Mouse (Mus musculus) hindbrain, postnatal 0 days (tissue): ENCODE measurements around the gene Adar. TPM values are rescaled to one million over a fixed set of nuclear protein-coding genes. Genes with fewer than 3 reads are reported as not detected.

Experiments
- ATAC-seq: fragments of 200-750 bp; cut with Nextera tagmentation; 2 replicates; pipeline ENCODE4 v1.8.0; 2017; ENCODE audit warnings: mild to moderate bottlenecking, moderate TSS enrichment, moderate library complexity
- DNase-seq: peaks from one replicate; pipeline ENCODE4 v3.0.0-alpha.2; 2015; ENCODE audit warnings: low spot score
- H3K27ac ChIP-seq: fragments of 300-500 bp; sonication (generic); 2 replicates; pipeline ENCODE4 v1.5.1; 2014; ENCODE audit warnings: mild to moderate bottlenecking
- H3K27me3 ChIP-seq: fragments of 300-500 bp; sonication (generic); 2 replicates; pipeline ENCODE4 v1.6.1; 2014; ENCODE audit warnings: low read length, mixed read lengths; ENCODE audit not compliant: insufficient read depth
- H3K36me3 ChIP-seq: fragments of 300-500 bp; sonication (generic); 2 replicates; pipeline ENCODE4 v1.6.1; 2014; ENCODE audit warnings: low read length, mixed read lengths; ENCODE audit not compliant: insufficient read depth
- H3K4me1 ChIP-seq: fragments of 300-500 bp; sonication (generic); 2 replicates; pipeline ENCODE4 v1.6.1; 2014; ENCODE audit warnings: antibody characterized with exemption, low read length, mixed read lengths; ENCODE audit not compliant: insufficient read depth
- H3K4me2 ChIP-seq: fragments of 300-500 bp; sonication (generic); 2 replicates; pipeline ENCODE4 v1.6.1; 2014; ENCODE audit warnings: low read depth, mild to moderate bottlenecking, low read length, moderate library complexity, mixed read lengths
- H3K4me3 ChIP-seq: fragments of 300-500 bp; sonication (generic); 2 replicates; pipeline ENCODE4 v1.5.1; 2014; ENCODE audit warnings: low read length
- H3K9ac ChIP-seq: fragments of 300-500 bp; sonication (generic); replicated peaks from 2 replicates; pipeline ENCODE4 v1.6.1; 2014; ENCODE audit warnings: mild to moderate bottlenecking, low read length, moderate library complexity, mixed read lengths
- H3K9me3 ChIP-seq: fragments of 300-500 bp; sonication (generic); 2 replicates; pipeline ENCODE4 v1.6.1; 2016; ENCODE audit warnings: low read length, mixed read lengths
- CTCF ChIP-seq: IDR thresholded peaks from 2 replicates; pipeline ENCODE4 v1.5.1; 2016; ENCODE audit warnings: antibody characterized with exemption, control low read depth, low read depth
- WGBS: fragments of 180-500 bp; shearing (Covaris S2); extraction: QIAGEN DNeasy Blood & Tissue Kit; methylation state at CpG from one replicate; pipeline ENCODE4 v1.1.7; 2014; 5-methylcytosine and 5-hydroxymethylcytosine counted together
- polyA plus RNA-seq: library from polyadenylated mRNA; unstranded; fragments of >200 nt; fragmentation: Nextera tagmentation; extraction: Ambion mirVana; gene quantifications from 2 replicates; pipeline ENCODE4 v1.2.1, GENCODE M21; 2015
- total RNA-seq: library from RNA; depleted of rRNA; stranded (reverse); fragments of >200 nt; gene quantifications from 2 replicates; pipeline ENCODE4 v1.2.3, GENCODE M21; 2014

The Adar gene
- total and polyA plus RNA-seq, 2 experiments from 2014 or later, result 17.3 to 78.0 TPM

DNA sequence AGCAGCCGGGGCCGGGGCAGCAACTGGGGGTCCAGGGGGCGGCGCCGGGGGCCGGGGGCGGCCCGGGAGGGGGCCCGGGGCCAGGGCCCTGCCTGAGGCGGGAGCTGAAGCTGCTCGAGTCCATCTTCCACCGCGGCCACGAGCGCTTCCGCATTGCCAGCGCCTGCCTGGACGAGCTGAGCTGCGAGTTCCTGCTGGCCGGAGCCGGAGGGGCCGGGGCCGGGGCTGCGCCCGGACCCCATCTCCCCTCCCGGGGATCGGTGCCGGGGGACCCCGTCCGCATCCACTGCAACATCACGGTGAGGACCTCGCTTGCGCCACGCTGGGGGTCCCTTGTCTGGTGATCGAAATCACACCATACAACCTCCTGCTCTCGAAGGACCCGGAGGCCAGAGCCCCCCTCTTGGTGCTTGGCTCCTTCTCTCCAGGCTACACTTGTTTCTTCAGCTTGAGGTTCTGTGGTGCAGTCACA, 59.0 kb downstream of the Adar start:
- Histone ChIP-seq H3K27me3 (no peaks in the 10 kb centered on the region), H3K9me3 (no peaks in the 10 kb centered on the region), H3K36me3 (peaks cover 24% of the 10 kb centered on the region), H3K27ac (peak overlapping the region; percentile 96), H3K4me1 (peaks cover 21% of the 10 kb centered on the region), H3K4me2 (peak overlapping the region; percentile 66), H3K9ac (peak overlapping the region; percentile 98), H3K4me3 (peak overlapping the region; percentile 73)
- TF ChIP-seq CTCF, result no peak
- ATAC-seq, result no peak; the same call in 1 of the 2 replicates
- peak; percentile 36 for DNase-seq
- 0% methylated on average over 29 of the region's 37 CpGs for WGBS

DNA sequence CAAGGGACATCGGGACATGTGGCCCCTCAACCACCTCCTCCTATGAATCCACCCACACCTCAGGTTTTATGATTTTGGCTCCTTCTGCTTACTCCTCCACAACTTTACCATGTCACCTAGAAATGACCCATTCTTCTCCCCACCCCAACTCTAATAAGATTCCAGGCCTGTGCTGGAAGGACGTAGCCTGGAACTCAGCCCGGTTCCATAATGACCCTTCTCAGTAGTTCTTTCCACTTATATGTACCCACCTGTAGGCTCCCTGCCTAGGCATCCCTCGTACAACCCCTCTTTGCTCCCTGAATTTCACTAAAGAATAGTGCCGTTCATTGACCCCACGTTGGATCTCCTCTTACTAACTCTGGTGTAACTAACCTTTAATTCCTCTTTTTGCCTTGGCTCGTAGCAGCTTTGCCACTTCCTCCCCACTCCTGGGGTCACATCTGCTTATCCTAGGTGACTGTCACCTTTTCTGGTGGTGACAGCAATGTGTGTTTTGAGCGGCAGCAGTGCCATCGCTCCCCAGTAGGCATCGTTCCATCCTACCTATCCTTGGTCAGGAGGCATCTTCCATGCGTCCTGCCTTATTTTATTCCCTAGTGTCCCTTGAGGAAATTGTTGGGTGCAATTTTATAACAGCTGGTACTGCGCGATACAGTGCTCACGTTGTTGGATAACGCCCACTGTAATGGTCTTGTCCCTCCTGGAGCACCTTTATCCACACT, 59.6 kb downstream of the Adar start:
- H3K9me3 ChIP-seq, result no peaks in the 10 kb centered on the region
- H3K27me3 ChIP-seq, result no peaks in the 10 kb centered on the region
- DNase-seq (no peak), ATAC-seq (no peak)
- H3K4me1 ChIP-seq, result peaks cover 21% of the 10 kb centered on the region
- TF ChIP-seq CTCF, result no peak
- H3K4me2 ChIP-seq, result peak overlapping the region; percentile 66
- peak overlapping the region; percentile 73 for H3K4me3 ChIP-seq
- H3K36me3 ChIP-seq, result peaks cover 30% of the 10 kb centered on the region
- peak overlapping the region; percentile 98 for H3K9ac ChIP-seq
- H3K27ac ChIP-seq, result peak overlapping the region; percentile 96
- 44% methylated on average over 15 of the region's 15 CpGs for WGBS

DNA sequence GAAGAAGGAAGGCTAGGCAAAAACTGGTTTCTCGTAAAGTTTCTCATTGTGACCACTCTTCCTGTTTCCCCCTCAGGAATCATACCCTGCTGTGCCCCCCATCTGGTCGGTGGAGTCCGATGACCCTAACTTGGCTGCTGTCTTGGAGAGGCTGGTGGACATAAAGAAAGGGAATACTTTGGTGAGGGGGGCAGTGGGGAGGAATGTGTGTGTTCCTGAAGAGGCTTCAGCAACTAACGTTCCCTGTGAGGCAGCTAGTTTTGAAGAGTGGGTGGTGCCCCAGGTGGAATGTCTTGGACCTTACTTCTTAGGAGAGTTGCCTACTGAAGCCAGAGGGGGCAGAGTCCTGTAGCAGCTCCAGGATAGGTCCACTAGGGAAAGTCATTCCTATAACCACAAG, 61.2 kb downstream of the Adar start:
- no peak for ATAC-seq
- Histone ChIP-seq H3K4me1 (peaks cover 21% of the 10 kb centered on the region), H3K4me3 (no peak overlapping the region), H3K9me3 (no peaks in the 10 kb centered on the region), H3K27ac (no peak overlapping the region), H3K27me3 (no peaks in the 10 kb centered on the region), H3K9ac (peak overlapping the region; percentile 98; the same call in 1 of the 2 replicates), H3K36me3 (peaks cover 46% of the 10 kb centered on the region), H3K4me2 (0 out of 2 replicates have a peak overlapping the region, but pooled peaks have one; percentile 66)
- WGBS, result 74% methylated on average over 4 of the region's 4 CpGs
- no peak for TF ChIP-seq CTCF
- DNase-seq, result no peak

DNA sequence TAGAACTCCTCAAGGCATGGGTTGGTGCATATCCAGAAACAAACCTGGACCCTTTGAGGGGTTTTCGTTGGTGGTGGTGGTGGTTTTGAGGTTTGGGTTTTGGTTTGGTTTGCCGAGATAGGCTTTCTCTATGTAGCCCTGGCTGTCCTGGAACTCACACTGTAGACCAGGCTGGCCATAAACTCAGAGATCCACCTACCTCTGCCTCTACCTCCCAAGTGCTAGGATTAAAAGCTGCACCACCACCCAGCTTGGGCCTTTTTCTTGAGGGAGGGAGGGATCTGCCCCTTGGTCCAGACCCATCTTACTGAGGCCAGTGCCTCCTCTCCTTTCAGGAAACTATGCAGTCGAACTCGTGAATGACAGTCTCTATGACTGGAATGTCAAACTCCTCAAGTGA, 65.3 kb downstream of the Adar start:
- ATAC-seq (no peak), DNase-seq (no peak)
- Histone ChIP-seq H3K4me2 (no peak overlapping the region), H3K36me3 (peaks cover 68% of the 10 kb centered on the region), H3K27ac (no peak overlapping the region), H3K9ac (no peak overlapping the region), H3K4me3 (no peak overlapping the region), H3K9me3 (no peaks in the 10 kb centered on the region), H3K4me1 (peaks cover 6% of the 10 kb centered on the region; the same call in 1 of the 2 replicates), H3K27me3 (no peaks in the 10 kb centered on the region)
- WGBS, result 85% methylated on average over 4 of the region's 4 CpGs
- TF ChIP-seq CTCF, result no peak

DNA sequence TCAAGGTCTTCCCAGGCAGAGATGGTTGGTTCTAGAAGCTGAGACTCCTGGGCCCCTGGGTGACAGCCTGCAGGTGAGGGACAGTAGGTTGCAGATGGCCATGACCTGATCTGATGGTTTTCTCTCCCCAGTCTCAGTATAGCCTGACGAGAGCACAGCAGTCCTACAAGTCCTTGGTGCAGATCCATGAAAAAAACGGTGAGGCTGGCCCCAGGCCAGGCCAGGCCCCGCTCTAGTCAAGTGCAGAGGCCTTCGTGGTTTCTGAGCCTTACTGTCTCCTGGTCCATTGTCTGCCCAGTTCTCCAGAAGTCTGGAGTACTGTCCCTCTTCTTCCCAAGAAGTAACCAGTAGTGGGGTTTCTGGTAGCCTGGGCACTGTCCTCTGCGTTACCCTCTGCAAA, 66.8 kb downstream of the Adar start:
- Histone ChIP-seq H3K27me3 (no peaks in the 10 kb centered on the region), H3K9me3 (no peaks in the 10 kb centered on the region), H3K36me3 (peaks cover 64% of the 10 kb centered on the region), H3K4me3 (no peak overlapping the region), H3K4me2 (no peak overlapping the region), H3K27ac (no peak overlapping the region), H3K4me1 (no peaks in the 10 kb centered on the region), H3K9ac (no peak overlapping the region)
- DNase-seq (no peak), ATAC-seq (no peak)
- 63% methylated on average over 5 of the region's 5 CpGs for WGBS
- no peak for TF ChIP-seq CTCF

DNA sequence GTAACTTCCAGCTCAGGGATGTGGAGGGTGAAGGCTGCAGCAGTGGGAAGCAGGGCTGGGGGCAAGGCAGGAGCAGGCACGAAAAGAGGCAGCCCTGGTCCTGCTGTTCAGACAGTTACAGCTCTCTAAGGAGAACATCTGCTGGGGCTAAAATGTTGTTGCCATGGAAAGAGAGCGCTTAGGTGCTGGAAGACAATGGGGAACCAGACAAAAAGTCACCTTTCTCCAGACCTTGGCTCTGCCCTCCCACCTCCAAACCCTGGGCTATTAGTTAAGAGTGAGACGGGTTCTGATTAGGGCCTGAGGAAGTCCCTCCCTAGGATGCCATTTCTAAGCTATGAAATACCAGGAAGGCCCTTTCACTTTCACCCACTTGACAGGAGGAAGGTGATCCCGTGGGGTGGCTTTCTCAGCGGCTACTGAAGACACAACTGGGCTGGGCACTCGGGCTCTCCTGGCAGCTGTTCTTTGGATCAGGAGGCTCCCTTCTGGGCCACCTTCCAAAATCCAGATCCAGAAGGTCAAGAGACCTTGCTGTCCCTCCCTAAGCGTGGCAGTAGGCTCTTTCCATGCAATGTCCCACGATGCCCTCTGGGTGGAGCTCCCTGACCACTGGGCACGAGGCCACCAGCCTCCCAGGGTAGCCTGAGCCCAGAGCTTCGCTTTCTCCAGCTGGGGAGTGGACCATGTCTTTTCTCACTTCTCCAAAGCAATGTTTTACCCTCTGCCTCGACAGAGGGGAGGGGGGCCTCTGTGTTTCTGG, 70.3 kb downstream of the Adar start:
- no peaks in the 10 kb centered on the region for H3K4me1 ChIP-seq
- no peaks in the 10 kb centered on the region for H3K27me3 ChIP-seq
- peak; percentile 87 for TF ChIP-seq CTCF
- H3K9me3 ChIP-seq, result no peaks in the 10 kb centered on the region
- 0 out of 2 replicates have a peak overlapping the region, but pooled peaks have one; percentile 8 for H3K27ac ChIP-seq
- no peak overlapping the region for H3K4me3 ChIP-seq
- H3K36me3 ChIP-seq, result peaks cover 30% of the 10 kb centered on the region
- H3K9ac ChIP-seq, result no peak overlapping the region
- ATAC-seq (peak; percentile 88), DNase-seq (peak; percentile 86)
- 15% methylated on average over 11 of the region's 11 CpGs for WGBS
- peak overlapping the region; percentile 25; the same call in 1 of the 2 replicates for H3K4me2 ChIP-seq

DNA sequence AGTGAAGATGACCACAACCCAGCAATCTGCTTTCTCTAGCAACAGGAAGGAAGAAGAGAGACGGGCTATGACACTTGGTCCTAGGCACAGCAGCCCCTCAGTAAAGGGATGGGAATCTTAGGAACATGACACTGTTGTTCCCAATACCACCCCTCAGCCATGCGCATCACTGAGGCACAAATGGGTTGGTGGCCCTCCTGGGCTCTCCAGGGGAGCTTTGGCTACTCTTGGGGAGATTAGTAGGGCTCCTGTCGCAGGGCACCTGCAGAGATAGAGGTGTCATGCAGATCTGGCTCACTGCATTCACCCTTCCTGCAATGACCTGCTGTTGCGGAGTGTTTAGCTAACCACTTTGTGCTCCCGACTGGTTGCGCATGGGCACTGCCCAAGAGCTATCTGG, 71.5 kb downstream of the Adar start:
- DNase-seq (no peak), ATAC-seq (no peak)
- Histone ChIP-seq H3K4me1 (no peaks in the 10 kb centered on the region), H3K27ac (no peak overlapping the region), H3K4me2 (no peak overlapping the region), H3K9me3 (no peaks in the 10 kb centered on the region), H3K36me3 (peaks cover 19% of the 10 kb centered on the region), H3K9ac (no peak overlapping the region), H3K27me3 (no peaks in the 10 kb centered on the region), H3K4me3 (no peak overlapping the region)
- WGBS, result 80% methylated on average over 6 of the region's 6 CpGs
- no peak for TF ChIP-seq CTCF
